16 mouse cellular contexts compared by ENCODE assay signal in genomic region chr10:22301641-22302040, GRCm38 (mm10). TPM values are rescaled to one million over a fixed set of nuclear protein-coding genes. Genes with fewer than 3 reads are reported as not detected.
DNase-seq lines count a peak whose midpoint lies in the region; ATAC-seq and TF ChIP-seq lines count a peak whose summit lies in the region.
"Had no signal": no experiment of that assay in that cellular context is flagged by ENCODE, and none has a peak within 500 bp of the region (broad histone marks: within the 10 kb centered on the region; RNA-seq: fewer than 3 reads in every experiment).

No protein-coding gene starts in this region.

- no peaks in the 10 kb centered on the region for H3K36me3 ChIP-seq in liver, postnatal 0 days (replicated peaks; ENCODE audit: insufficient read depth, low read length)
- no peaks in the 10 kb centered on the region for H3K36me3 ChIP-seq in hindbrain, embryonic 14.5 days (replicated peaks; ENCODE audit: control insufficient read depth, insufficient read depth)
- H3K36me3 ChIP-seq: embryonic facial prominence, embryonic 15.5 days; forebrain, embryonic 15.5 days had no signal

- H3K9me3 ChIP-seq in liver, postnatal 0 days (ENCODE audit: low read length) = no peaks in the 10 kb centered on the region
- no peaks in the 10 kb centered on the region for H3K9me3 ChIP-seq in hindbrain, embryonic 14.5 days (ENCODE audit: control insufficient read depth, low read length)
- H3K9me3 ChIP-seq: embryonic facial prominence, embryonic 15.5 days; forebrain, embryonic 15.5 days had no signal

- H3K4me3 ChIP-seq in liver, postnatal 0 days (ENCODE audit: low read depth, low read length) = peak overlapping the region; percentile 39
- no peak overlapping the region for H3K4me3 ChIP-seq in hindbrain, embryonic 14.5 days (replicated peaks; ENCODE audit: low read length)
- H3K4me3 ChIP-seq: embryonic facial prominence, embryonic 15.5 days; forebrain, embryonic 15.5 days had no signal

- H3K27ac ChIP-seq in liver, postnatal 0 days (ENCODE audit: low read depth) = peak overlapping the region; percentile 80
- H3K27ac ChIP-seq in hindbrain, embryonic 14.5 days = no peak overlapping the region
- H3K27ac ChIP-seq: embryonic facial prominence, embryonic 15.5 days; forebrain, embryonic 15.5 days; hindbrain, postnatal 0 days had no signal

- peak; percentile 39 for DNase-seq in thymus, postnatal 0 days (ENCODE audit: low spot score)
- DNase-seq in thymus, postnatal 10 days (ENCODE audit: low spot score in 2 of 2) = no peak
- peak; percentile 79 for DNase-seq in MEL-GATA-1-ER (ENCODE audit: extremely low read depth, low read depth)
- no peak for DNase-seq in liver, postnatal 0 days
- peak; percentile 6 for DNase-seq in thymus, postnatal 25 days
- no peak for DNase-seq in hindbrain, embryonic 14.5 days (ENCODE audit: low spot score)
- no peak for DNase-seq in layer of hippocampus, postnatal 25 days (ENCODE audit: extremely low spot score in 1 of 2, low spot score in 1 of 2)
- DNase-seq in layer of hippocampus, adult 11-12 months (ENCODE audit: low spot score) = no peak
- DNase-seq: cerebellum, postnatal 25 days; gastrocnemius, postnatal 36 days; lung, postnatal 14 days; right cerebral cortex, postnatal 25 days had no signal

- H3K4me1 ChIP-seq in liver, postnatal 0 days (ENCODE audit: insufficient read depth) = no peaks in the 10 kb centered on the region
- H3K4me1 ChIP-seq in hindbrain, embryonic 14.5 days (replicated peaks; ENCODE audit: control insufficient read depth, insufficient read depth, low read length) = no peaks in the 10 kb centered on the region
- H3K4me1 ChIP-seq: embryonic facial prominence, embryonic 15.5 days; forebrain, embryonic 15.5 days had no signal

- TF ChIP-seq CTCF in liver, postnatal 0 days (IDR thresholded peaks at IDR 0.05; ENCODE audit: low read depth) = no peak

- peak; percentile 31; the same call in 1 of the 2 replicates for ATAC-seq in liver, postnatal 0 days
- no peak for ATAC-seq in hindbrain, embryonic 14.5 days (ENCODE audit: low FRiP score)
- ATAC-seq: forebrain, embryonic 15.5 days; hindbrain, postnatal 0 days had no signal

- 50% methylated on average over 1 of the region's 1 CpGs for WGBS in liver, postnatal 0 days (ENCODE audit: insufficient replicate concordance)
- WGBS in hindbrain, embryonic 14.5 days = 86% methylated on average over 1 of the region's 1 CpGs

- H3K9ac ChIP-seq in liver, postnatal 0 days (replicated peaks) = no peak overlapping the region; the same call in 1 of the 2 replicates
- H3K9ac ChIP-seq in hindbrain, embryonic 14.5 days = no peak overlapping the region
- H3K9ac ChIP-seq: embryonic facial prominence, embryonic 15.5 days; forebrain, embryonic 15.5 days had no signal

- no peak for TF ChIP-seq EP300 in liver, postnatal 0 days (IDR thresholded peaks at IDR 0.05; ENCODE audit: low read depth)

- H3K27me3 ChIP-seq in liver, postnatal 0 days (ENCODE audit: insufficient read depth, low read length) = no peaks in the 10 kb centered on the region
- H3K27me3 ChIP-seq in hindbrain, embryonic 14.5 days (ENCODE audit: control insufficient read depth, insufficient read depth, low read length) = no peaks in the 10 kb centered on the region
- H3K27me3 ChIP-seq: embryonic facial prominence, embryonic 15.5 days; forebrain, embryonic 15.5 days had no signal

- peak overlapping the region; percentile 53 for H3K4me2 ChIP-seq in liver, postnatal 0 days (ENCODE audit: low read depth, low read length)
- H3K4me2 ChIP-seq in hindbrain, embryonic 14.5 days (replicated peaks) = no peak overlapping the region
- H3K4me2 ChIP-seq: embryonic facial prominence, embryonic 15.5 days; forebrain, embryonic 15.5 days had no signal

RNA-seq across cellular contexts. Expression of gene Raet1d, which starts 58.7 kb away (rescaled TPM):
- polyA plus RNA-seq in thymus, postnatal 0 days (2015; fragmentation: Nextera tagmentation; extraction: Ambion mirVana) = 0.56 and 0.58 TPM in 2 replicates
- polyA plus RNA-seq in liver, postnatal 0 days (2015; fragmentation: Nextera tagmentation; extraction: Ambion mirVana) = 14.8 and 18.4 TPM in 2 replicates
- polyA plus RNA-seq in hindbrain, embryonic 14.5 days (2014; fragmentation: Nextera tagmentation; extraction: Ambion mirVana) = 2.0 and 2.3 TPM in 2 replicates
- total RNA-seq in layer of hippocampus, postnatal 25 days (2021) = not detected
- total RNA-seq: gastrocnemius, postnatal 36 days; layer of hippocampus, postnatal 14 days had no signal

Comparison
In these comparisons a context has a peak if more than half of its experiments do, and no peak if none do; other contexts are left out.
1. DNase-seq: peak in thymus, postnatal 0 days (single experiment), MEL-GATA-1-ER (single experiment) and thymus, postnatal 25 days (single experiment); none in thymus, postnatal 10 days (0 of 2), liver, postnatal 0 days (single experiment), hindbrain, embryonic 14.5 days (single experiment), layer of hippocampus, postnatal 25 days (0 of 2) and layer of hippocampus, adult 11-12 months (single experiment).